Mouse (Mus musculus): Measurements from ENCODE around the gene Aldoc.
"Not testable (repeated sequence)": the region's sequence is repeated elsewhere in the genome, so short reads cannot be mapped to it uniquely, and the experiment has no call there.

Gene Aldoc

GRCm38 (mm10) chr11:78322860-78323259 is at the start of gene Aldoc:
Aldoc (plus strand) TSS chr11:78322968.
- peak; percentile 90 for DNase-seq (ENCODE audit: low read depth, low spot score)
- Histone ChIP-seq H3K36me3 (ENCODE audit: control insufficient read depth, insufficient read depth, low read length, poor library complexity, severe bottlenecking) (no peaks in the 10 kb centered on the region), H3K27me3 (ENCODE audit: control insufficient read depth, insufficient read depth, low read length, poor library complexity, severe bottlenecking) (no peaks in the 10 kb centered on the region; the same call in 1 of the 2 replicates)

GRCm38 (mm10) chr11:78275596-78275995 is 47.2 kb upstream of the Aldoc start:
- peaks cover 57% of the 10 kb centered on the region for H3K36me3 ChIP-seq (ENCODE audit: control insufficient read depth, insufficient read depth, low read length, poor library complexity, severe bottlenecking)
- DNase-seq (ENCODE audit: low read depth, low spot score): no peak
- H3K27me3 ChIP-seq (ENCODE audit: control insufficient read depth, insufficient read depth, low read length, poor library complexity, severe bottlenecking): no peaks in the 10 kb centered on the region

- peak; percentile 51 for DNase-seq (ENCODE audit: low read depth, low spot score)
- H3K36me3 ChIP-seq (ENCODE audit: control insufficient read depth, insufficient read depth, low read length, poor library complexity, severe bottlenecking): peaks cover 58% of the 10 kb centered on the region
- H3K27me3 ChIP-seq (ENCODE audit: control insufficient read depth, insufficient read depth, low read length, poor library complexity, severe bottlenecking): not testable (repeated sequence)
These were observed 46.6 kb upstream of the Aldoc start for GRCm38 (mm10) chr11:78276169-78276568.

- DNase-seq (ENCODE audit: low read depth, low spot score): no peak
- H3K36me3 ChIP-seq (ENCODE audit: control insufficient read depth, insufficient read depth, low read length, poor library complexity, severe bottlenecking): peaks cover 46% of the 10 kb centered on the region
- H3K27me3 ChIP-seq (ENCODE audit: control insufficient read depth, insufficient read depth, low read length, poor library complexity, severe bottlenecking): no peaks in the 10 kb centered on the region
These were observed 43.9 kb upstream of the Aldoc start for GRCm38 (mm10) chr11:78278853-78279252.

GRCm38 (mm10) chr11:78279586-78279985 is 43.2 kb upstream of the Aldoc start:
- no peaks in the 10 kb centered on the region for H3K27me3 ChIP-seq (ENCODE audit: control insufficient read depth, insufficient read depth, low read length, poor library complexity, severe bottlenecking)
- H3K36me3 ChIP-seq (ENCODE audit: control insufficient read depth, insufficient read depth, low read length, poor library complexity, severe bottlenecking): peaks cover 46% of the 10 kb centered on the region
- DNase-seq (ENCODE audit: low read depth, low spot score): no peak

- no peak for DNase-seq (ENCODE audit: low read depth, low spot score)
- no peaks in the 10 kb centered on the region for H3K27me3 ChIP-seq (ENCODE audit: control insufficient read depth, insufficient read depth, low read length, poor library complexity, severe bottlenecking)
- H3K36me3 ChIP-seq (ENCODE audit: control insufficient read depth, insufficient read depth, low read length, poor library complexity, severe bottlenecking): peaks cover 21% of the 10 kb centered on the region
These were observed 33.5 kb upstream of the Aldoc start for GRCm38 (mm10) chr11:78289146-78289763.

- Histone ChIP-seq H3K27me3 (ENCODE audit: control insufficient read depth, insufficient read depth, low read length, poor library complexity, severe bottlenecking) (no peaks in the 10 kb centered on the region), H3K36me3 (ENCODE audit: control insufficient read depth, insufficient read depth, low read length, poor library complexity, severe bottlenecking) (peaks cover 11% of the 10 kb centered on the region)
- DNase-seq (ENCODE audit: low read depth, low spot score): no peak
These were observed 32.1 kb upstream of the Aldoc start, which contains the start of gene BC030499 for GRCm38 (mm10) chr11:78290654-78291053. BC030499 (plus strand) TSS chr11:78290841.

- Histone ChIP-seq H3K36me3 (ENCODE audit: control insufficient read depth, insufficient read depth, low read length, poor library complexity, severe bottlenecking) (peaks cover 1% of the 10 kb centered on the region), H3K27me3 (ENCODE audit: control insufficient read depth, insufficient read depth, low read length, poor library complexity, severe bottlenecking) (no peaks in the 10 kb centered on the region)
- DNase-seq (ENCODE audit: low read depth, low spot score): no peak
These were observed 28.2 kb upstream of the Aldoc start for GRCm38 (mm10) chr11:78294585-78294984.

- Histone ChIP-seq H3K27me3 (ENCODE audit: control insufficient read depth, insufficient read depth, low read length, poor library complexity, severe bottlenecking) (no peaks in the 10 kb centered on the region), H3K36me3 (ENCODE audit: control insufficient read depth, insufficient read depth, low read length, poor library complexity, severe bottlenecking) (no peaks in the 10 kb centered on the region)
- no peak for DNase-seq (ENCODE audit: low read depth, low spot score)
These were observed 21.9 kb upstream of the Aldoc start for GRCm38 (mm10) chr11:78300917-78301316.

GRCm38 (mm10) chr11:78301357-78302084 is 21.2 kb upstream of the Aldoc start, which contains the start of gene Spag5:
Spag5 (plus strand) TSS chr11:78301529.
- no peaks in the 10 kb centered on the region for H3K36me3 ChIP-seq (ENCODE audit: control insufficient read depth, insufficient read depth, low read length, poor library complexity, severe bottlenecking)
- no peaks in the 10 kb centered on the region for H3K27me3 ChIP-seq (ENCODE audit: control insufficient read depth, insufficient read depth, low read length, poor library complexity, severe bottlenecking)
- DNase-seq (ENCODE audit: low read depth, low spot score): peak; percentile 92

GRCm38 (mm10) chr11:78305272-78305671 is 17.5 kb upstream of the Aldoc start:
- Histone ChIP-seq H3K36me3 (ENCODE audit: control insufficient read depth, insufficient read depth, low read length, poor library complexity, severe bottlenecking) (no peaks in the 10 kb centered on the region), H3K27me3 (ENCODE audit: control insufficient read depth, insufficient read depth, low read length, poor library complexity, severe bottlenecking) (no peaks in the 10 kb centered on the region)
- no peak for DNase-seq (ENCODE audit: low read depth, low spot score)

- peak; percentile 46 for DNase-seq (ENCODE audit: low read depth, low spot score)
- no peaks in the 10 kb centered on the region for H3K27me3 ChIP-seq (ENCODE audit: control insufficient read depth, insufficient read depth, low read length, poor library complexity, severe bottlenecking)
- H3K36me3 ChIP-seq (ENCODE audit: control insufficient read depth, insufficient read depth, low read length, poor library complexity, severe bottlenecking): no peaks in the 10 kb centered on the region
These were observed 11.8 kb upstream of the Aldoc start for GRCm38 (mm10) chr11:78310861-78311511.

- DNase-seq (ENCODE audit: low read depth, low spot score): no peak
- no peaks in the 10 kb centered on the region for H3K27me3 ChIP-seq (ENCODE audit: control insufficient read depth, insufficient read depth, low read length, poor library complexity, severe bottlenecking)
- H3K36me3 ChIP-seq (ENCODE audit: control insufficient read depth, insufficient read depth, low read length, poor library complexity, severe bottlenecking): no peaks in the 10 kb centered on the region
These were observed 9.1 kb upstream of the Aldoc start for GRCm38 (mm10) chr11:78313662-78314061.

- no peak for DNase-seq (ENCODE audit: low read depth, low spot score)
- no peaks in the 10 kb centered on the region for H3K36me3 ChIP-seq (ENCODE audit: control insufficient read depth, insufficient read depth, low read length, poor library complexity, severe bottlenecking)
- no peaks in the 10 kb centered on the region; the same call in 1 of the 2 replicates for H3K27me3 ChIP-seq (ENCODE audit: control insufficient read depth, insufficient read depth, low read length, poor library complexity, severe bottlenecking)
These were observed 4.4 kb upstream of the Aldoc start for GRCm38 (mm10) chr11:78318411-78318810.
